Mouse (Mus musculus) heart, embryonic 15.5 days (tissue): Measurements from ENCODE around the gene Dnajc5. TPM values are rescaled to one million over a fixed set of nuclear protein-coding genes. Genes with fewer than 3 reads are reported as not detected.

Source experiments
- ATAC-seq: fragments of 200-750 bp; cut with Nextera tagmentation; replicated peaks from 2 replicates; pipeline ENCODE4 v1.8.0; 2017; ENCODE audit warnings: low read depth, moderate TSS enrichment; ENCODE audit not compliant: insufficient number of reproducible peaks, insufficient read depth, low FRiP score
- H3K27ac ChIP-seq: fragments of 300-500 bp; sonication (generic); 2 replicates; pipeline ENCODE4 v1.5.1; 2015; ENCODE audit warnings: mild to moderate bottlenecking, inconsistent platforms
- H3K27me3 ChIP-seq: fragments of 300-500 bp; sonication (generic); 2 replicates; pipeline ENCODE4 v1.6.1; 2015; ENCODE audit warnings: inconsistent platforms
- H3K36me3 ChIP-seq: fragments of 300-500 bp; sonication (generic); 2 replicates; pipeline ENCODE4 v1.6.1; 2015; ENCODE audit warnings: mild to moderate bottlenecking, inconsistent platforms
- H3K4me1 ChIP-seq: fragments of 300-500 bp; sonication (generic); replicated peaks from 2 replicates; pipeline ENCODE4 v1.6.1; 2015; ENCODE audit warnings: inconsistent platforms
- H3K4me2 ChIP-seq: fragments of 300-500 bp; sonication (generic); 2 replicates; pipeline ENCODE4 v1.6.1; 2015; ENCODE audit warnings: inconsistent platforms, mild to moderate bottlenecking, moderate library complexity
- H3K4me3 ChIP-seq: fragments of 300-500 bp; sonication (generic); 2 replicates; pipeline ENCODE4 v1.5.1; 2015; ENCODE audit warnings: mild to moderate bottlenecking, inconsistent platforms
- H3K9ac ChIP-seq: fragments of 300-500 bp; sonication (generic); 2 replicates; pipeline ENCODE4 v1.6.1; 2015; ENCODE audit warnings: mild to moderate bottlenecking, inconsistent platforms
- H3K9me3 ChIP-seq: fragments of 300-500 bp; sonication (generic); replicated peaks from 2 replicates; pipeline ENCODE4 v1.6.1; 2016; ENCODE audit warnings: inconsistent platforms
- WGBS: fragments of 180-500 bp; shearing (Covaris S2); methylation state at CpG from one replicate; pipeline ENCODE4 v1.1.7; 2015; ENCODE audit warnings: mixed read lengths; 5-methylcytosine and 5-hydroxymethylcytosine counted together
- microRNA-seq: library from miRNA; unstranded; fragments of <30 nt; microRNA quantifications from one replicate; pipeline ENCODE4, GENCODE M21; 2016
- polyA plus RNA-seq: library from polyadenylated mRNA; unstranded; fragments of >200 nt; fragmentation: Nextera tagmentation; extraction: Ambion mirVana; gene quantifications from 2 replicates; pipeline ENCODE4 v1.2.1, GENCODE M21; 2015

Gene Dnajc5
- polyA plus RNA-seq, 1 experiment from 2014 or later = 70.3 TPM

- H3K4me3 ChIP-seq = peak overlapping the region; percentile 66
- no peaks in the 10 kb centered on the region for H3K36me3 ChIP-seq
- ATAC-seq = no peak
- H3K4me1 ChIP-seq = peaks cover 33% of the 10 kb centered on the region
- peak overlapping the region; percentile 79; the same call in 1 of the 2 replicates for H3K27ac ChIP-seq
- no peaks in the 10 kb centered on the region for H3K9me3 ChIP-seq
- H3K27me3 ChIP-seq = no peaks in the 10 kb centered on the region
- 26% methylated on average over 10 of the region's 10 CpGs for WGBS
- H3K4me2 ChIP-seq = peak overlapping the region; percentile 72
- peak overlapping the region; percentile 77 for H3K9ac ChIP-seq
Measured at GRCm38 (mm10) chr2:181601751-181602145, 81.5 kb downstream of the Dnajc5 start.

DNA sequence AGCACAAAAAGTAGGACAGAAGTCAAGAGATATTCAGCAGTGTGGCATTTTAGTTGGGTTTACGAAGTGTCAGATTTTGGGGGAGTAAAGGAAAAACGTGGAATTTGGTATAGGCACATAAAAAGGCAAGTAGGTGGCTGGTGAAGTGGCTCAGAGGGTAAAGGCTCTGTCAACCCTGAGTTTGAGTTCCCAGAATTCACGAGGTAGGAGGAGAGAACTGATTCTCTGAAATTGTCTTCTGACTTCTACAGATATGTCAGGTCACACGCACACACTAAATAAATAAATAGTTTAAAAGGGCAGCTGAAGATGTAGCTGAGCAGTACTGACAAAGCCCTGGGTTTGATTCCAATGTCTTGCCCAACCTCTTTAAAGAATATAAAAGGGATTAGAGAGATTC is 82.1 kb downstream of the Dnajc5 start:
- Histone ChIP-seq H3K27ac (no peak overlapping the region), H3K36me3 (no peaks in the 10 kb centered on the region), H3K4me1 (peaks cover 33% of the 10 kb centered on the region), H3K4me3 (peak overlapping the region; percentile 66), H3K27me3 (no peaks in the 10 kb centered on the region), H3K9me3 (no peaks in the 10 kb centered on the region), H3K4me2 (peak overlapping the region; percentile 72), H3K9ac (no peak overlapping the region)
- ATAC-seq = no peak
- 67% methylated on average over 4 of the region's 4 CpGs for WGBS

Small RNA genes within 50 kb of the gene (microRNA-seq; reads per million reads assigned to microRNA genes)
- not detected for gene Mir7006

Other genes starting within 250 kb of the Dnajc5 start
- 7.4 and 9.5 TPM in 2 replicates for gene Gmeb2, start 232.4 kb upstream of the Dnajc5 start, polyA plus RNA-seq
- gene Stmn3, start 206.0 kb upstream of the Dnajc5 start, polyA plus RNA-seq = 0.89 and 13.4 TPM in 2 replicates
- 18.0 and 27.9 TPM in 2 replicates for gene Rtel1, start 200.7 kb upstream of the Dnajc5 start, polyA plus RNA-seq
- 24.1 and 32.2 TPM in 2 replicates for gene Zgpat, start 155.6 kb upstream of the Dnajc5 start, polyA plus RNA-seq
- 53.2 and 59.4 TPM in 2 replicates for gene Arfrp1, start 155.1 kb upstream of the Dnajc5 start, polyA plus RNA-seq
- gene Lime1, start 140.4 kb upstream of the Dnajc5 start, polyA plus RNA-seq = 12.0 and 18.9 TPM in 2 replicates
- gene Zbtb46, start 61.1 kb upstream of the Dnajc5 start, polyA plus RNA-seq = 8.6 and 10.4 TPM in 2 replicates
- 0.10 and 0.26 TPM in 2 replicates for gene Abhd16b, start 27.3 kb upstream of the Dnajc5 start, polyA plus RNA-seq
- gene Tpd52l2, start 23.3 kb upstream of the Dnajc5 start, polyA plus RNA-seq = 105 and 117 TPM in 2 replicates
- 61.8 and 71.6 TPM in 2 replicates for gene Uckl1, start 64.4 kb downstream of the Dnajc5 start, polyA plus RNA-seq
- 38.9 and 45.5 TPM in 2 replicates for gene Prpf6, start 71.4 kb downstream of the Dnajc5 start, polyA plus RNA-seq
- 23.1 and 35.8 TPM in 2 replicates for gene Zfp512b, start 72.3 kb downstream of the Dnajc5 start, polyA plus RNA-seq
- 9.6 and 14.9 TPM in 2 replicates for gene Samd10, start 78.7 kb downstream of the Dnajc5 start, polyA plus RNA-seq
- not detected in 2 replicates for gene Gm29797, start 136.5 kb downstream of the Dnajc5 start, polyA plus RNA-seq
- gene Sox18, start 151.2 kb downstream of the Dnajc5 start, polyA plus RNA-seq = 41.9 and 47.2 TPM in 2 replicates
- gene Tcea2, start 159.8 kb downstream of the Dnajc5 start, polyA plus RNA-seq = 13.5 and 19.2 TPM in 2 replicates
- gene Rgs19, start 173.5 kb downstream of the Dnajc5 start, polyA plus RNA-seq = 30.9 and 45.3 TPM in 2 replicates
- not detected in 2 replicates for gene Lkaaear1, start 178.0 kb downstream of the Dnajc5 start, polyA plus RNA-seq
- gene Oprl1, start 194.5 kb downstream of the Dnajc5 start, polyA plus RNA-seq = 1.8 and 3.0 TPM in 2 replicates
- 0.06 and 0.38 TPM in 2 replicates for gene Myt1, start 242.8 kb downstream of the Dnajc5 start, polyA plus RNA-seq